Mouse (Mus musculus): ENCODE measurements at regions not wholly inside any gene's neighbourhood (a gene's known extent, or its start where the extent isn't known, plus 50 kb on each side); places are given as distances from the start of the nearest gene placed in this dataset.
A peak's percentile ranks its signal among the peaks of the same experiment; 100 is the strongest.

- TF ChIP-seq CTCF (conservative IDR thresholded peaks at IDR 0.05): peak; percentile 18; the same call in 1 of the 2 replicates
- DNase-seq (ENCODE audit: low spot score in 2 of 2): peak; percentile 20 to 41
- Histone ChIP-seq H3K27ac (no peak overlapping the region), H3K4me3 (no peak overlapping the region)
Observed at GRCm38 (mm10) chr10:66370096-66370495, 725.8 kb upstream of the Jmjd1c start.

GRCm38 (mm10) chr10:66371756-66372155 is 724.2 kb upstream of the Jmjd1c start:
- no peak for TF ChIP-seq CTCF (conservative IDR thresholded peaks at IDR 0.05)
- no peak for DNase-seq (ENCODE audit: low spot score in 2 of 2)
- no peak overlapping the region for H3K4me3 ChIP-seq
- no peak overlapping the region for H3K27ac ChIP-seq

All from layer of hippocampus, adult 2 months (tissue).